Mouse (Mus musculus) small intestine, adult 2 months (tissue): ENCODE results near the gene Tmem38b. TPM values are rescaled to one million over a fixed set of nuclear protein-coding genes. Genes with fewer than 3 reads are reported as not detected.

ENCODE experiments used
- H3K27ac ChIP-seq: fragments of 200-500 bp; 2 replicates; pipeline ENCODE4 v1.5.1; 2012; ENCODE audit warnings: low read depth, low read length, control low read depth, inconsistent platforms; ENCODE audit not compliant: insufficient read depth
- H3K27me3 ChIP-seq: fragments of 200-500 bp; 2 replicates; pipeline ENCODE4 v1.6.1; 2012; ENCODE audit warnings: mild to moderate bottlenecking, moderate library complexity, low read length, inconsistent platforms; ENCODE audit not compliant: control insufficient read depth, insufficient read depth
- H3K36me3 ChIP-seq: fragments of 200-500 bp; 2 replicates; pipeline ENCODE4 v1.6.1; 2012; ENCODE audit warnings: mild to moderate bottlenecking, low read length, control low read depth, inconsistent platforms; ENCODE audit not compliant: control insufficient read depth, insufficient read depth
- H3K4me1 ChIP-seq: fragments of 200-500 bp; 2 replicates; pipeline ENCODE4 v1.6.1; 2012; ENCODE audit warnings: low read length, inconsistent platforms, mixed read lengths; ENCODE audit not compliant: control insufficient read depth, insufficient read depth, insufficient read length
- H3K4me3 ChIP-seq: fragments of 200-500 bp; 2 replicates; pipeline ENCODE4 v1.5.1; 2012; ENCODE audit warnings: low read depth, mild to moderate bottlenecking, control low read depth, inconsistent platforms, low read length, moderate library complexity
- CTCF ChIP-seq: fragments of 200-500 bp; IDR thresholded peaks from 2 replicates; pipeline ENCODE4 v1.5.1; 2012; ENCODE audit warnings: low read depth, mild to moderate bottlenecking, control low read depth, inconsistent platforms, low read length, moderate library complexity, mixed read lengths; ENCODE audit not compliant: insufficient replicate concordance, insufficient read length; ENCODE audit errors: extremely low read depth
- POLR2A ChIP-seq: fragments of 200-500 bp; IDR thresholded peaks from 2 replicates; pipeline ENCODE4 v1.6.1; 2012; ENCODE audit warnings: low read depth, mild to moderate bottlenecking, control low read depth, inconsistent platforms, low read length, moderate library complexity
- WGBS: fragments of 180-500 bp; shearing (Covaris S2); methylation state at CpG from one replicate; pipeline ENCODE4 v1.1.7; 2018; 5-methylcytosine and 5-hydroxymethylcytosine counted together
- polyA plus RNA-seq: library from polyadenylated mRNA; depleted of rRNA; stranded (reverse); fragments of >200 nt; gene quantifications from 2 replicates; pipeline ENCODE4 v1.2.3, GENCODE M21; 2012; rRNA removed

The Tmem38b gene
- polyA plus RNA-seq, 1 experiment = 0.71 TPM

- TF ChIP-seq POLR2A (no peak), CTCF (no peak)
- H3K4me3 ChIP-seq = no peak overlapping the region
- H3K27ac ChIP-seq = no peak overlapping the region
- peaks cover 6% of the 10 kb centered on the region; the same call in 1 of the 2 replicates for H3K4me1 ChIP-seq
- H3K27me3 ChIP-seq = no peaks in the 10 kb centered on the region
- 63% methylated on average over 7 of the region's 7 CpGs for WGBS
- no peaks in the 10 kb centered on the region for H3K36me3 ChIP-seq
Observed at GRCm38 (mm10) chr4:53896150-53896833, 70.4 kb downstream of the Tmem38b start.

- Histone ChIP-seq H3K36me3 (no peaks in the 10 kb centered on the region), H3K27ac (no peak overlapping the region), H3K4me1 (peaks cover 6% of the 10 kb centered on the region; the same call in 1 of the 2 replicates), H3K4me3 (no peak overlapping the region), H3K27me3 (no peaks in the 10 kb centered on the region)
- WGBS = 22% methylated on average over 6 of the region's 6 CpGs
- TF ChIP-seq POLR2A (no peak), CTCF (no peak)
Observed at GRCm38 (mm10) chr4:53900386-53900971, 74.6 kb downstream of the Tmem38b start.

GRCm38 (mm10) chr4:53904335-53904734, 78.5 kb downstream of the Tmem38b start:
- no peak overlapping the region for H3K4me3 ChIP-seq
- H3K36me3 ChIP-seq = no peaks in the 10 kb centered on the region
- no peaks in the 10 kb centered on the region for H3K27me3 ChIP-seq
- H3K4me1 ChIP-seq = peaks cover 6% of the 10 kb centered on the region; the same call in 1 of the 2 replicates
- WGBS = 85% methylated on average over 7 of the region's 7 CpGs
- TF ChIP-seq POLR2A = no peak
- TF ChIP-seq CTCF = no peak
- no peak overlapping the region for H3K27ac ChIP-seq

DNA sequence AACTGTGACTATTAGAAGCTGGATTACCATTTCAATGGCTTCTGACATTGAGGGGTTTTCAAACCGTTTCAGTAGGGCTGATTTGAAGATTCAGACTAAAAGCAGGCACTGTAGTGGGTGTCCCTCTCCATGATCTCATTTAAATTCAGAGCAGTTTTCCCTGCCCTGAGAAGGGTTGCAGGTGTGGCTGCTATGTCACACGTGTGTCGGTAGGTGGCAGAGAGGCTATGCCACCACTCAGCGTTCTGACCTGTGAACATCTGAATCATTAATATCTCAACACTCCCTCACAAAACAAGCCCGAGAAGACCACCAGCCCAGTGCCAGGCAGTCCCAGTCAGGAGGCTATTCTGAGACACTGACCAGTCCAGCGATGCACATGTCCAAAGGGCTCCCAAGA, 79.7 kb downstream of the Tmem38b start:
- Histone ChIP-seq H3K27ac (no peak overlapping the region), H3K27me3 (no peaks in the 10 kb centered on the region), H3K36me3 (no peaks in the 10 kb centered on the region), H3K4me3 (no peak overlapping the region), H3K4me1 (peaks cover 3% of the 10 kb centered on the region; the same call in 1 of the 2 replicates)
- TF ChIP-seq CTCF = peak; percentile 49; the same call in 1 of the 2 replicates
- TF ChIP-seq POLR2A = no peak
- 46% methylated on average over 6 of the region's 6 CpGs for WGBS

GRCm38 (mm10) chr4:53907071-53907470, 81.2 kb downstream of the Tmem38b start:
- H3K27me3 ChIP-seq = no peaks in the 10 kb centered on the region
- no peak overlapping the region for H3K4me3 ChIP-seq
- 77% methylated on average over 3 of the region's 3 CpGs for WGBS
- TF ChIP-seq POLR2A (no peak), CTCF (no peak)
- no peaks in the 10 kb centered on the region for H3K4me1 ChIP-seq
- no peak overlapping the region for H3K27ac ChIP-seq
- H3K36me3 ChIP-seq = no peaks in the 10 kb centered on the region

Other genes starting within 250 kb of the Tmem38b start
- gene Fsd1l, start 194.6 kb upstream of the Tmem38b start, polyA plus RNA-seq = 0.09 and 0.53 TPM in 2 replicates
- 0.61 and 0.96 TPM in 2 replicates for gene Fktn, start 112.0 kb upstream of the Tmem38b start, polyA plus RNA-seq
- gene Tal2, start 46.3 kb upstream of the Tmem38b start, polyA plus RNA-seq = not detected in 2 replicates